Mouse (Mus musculus) embryonic fibroblast, embryonic 13.5 days (primary cell): ENCODE results near the gene Cx3cr1.

Experiments used
- CTCF ChIP-seq: IDR thresholded peaks from 2 replicates; pipeline ENCODE4 v1.5.1; 2011; ENCODE audit warnings: mild to moderate bottlenecking, control low read depth, low read length, moderate library complexity, borderline replicate concordance; ENCODE audit not compliant: insufficient read depth
- POLR2A ChIP-seq: IDR thresholded peaks from 2 replicates; pipeline ENCODE4 v1.6.1; 2011; ENCODE audit warnings: low read depth, mild to moderate bottlenecking, control low read depth, low read length, moderate library complexity

- TF ChIP-seq CTCF (no peak), POLR2A (no peak)
Observed at GRCm38 (mm10) chr9:119887144-119887901, 182.4 kb downstream of the Cx3cr1 start.
